Mouse (Mus musculus) CH12.LX (cell line): ENCODE results near the gene Podn. TPM values are rescaled to one million over a fixed set of nuclear protein-coding genes. Genes with fewer than 3 reads are reported as not detected.

Source experiments
- DNase-seq: peaks from one replicate; pipeline ENCODE4 v3.0.0-alpha.2; 2013; ENCODE audit errors: extremely low read depth
- H3K27ac ChIP-seq: 2 replicates; pipeline ENCODE4 v1.5.1; 2012; ENCODE audit warnings: low read depth, mild to moderate bottlenecking, control low read depth, moderate library complexity; ENCODE audit not compliant: insufficient read depth
- H3K27me3 ChIP-seq: replicated peaks from 2 replicates; pipeline ENCODE3; 2012; ENCODE audit warnings: inconsistent platforms
- H3K36me3 ChIP-seq, 2 experiments: replicated peaks in 1 of 2; 2 replicates each; pipeline versions ENCODE3 to v1.6.1; 2012; ENCODE audit warnings: inconsistent platforms in 1 of 2, low read length in 1 of 2, mild to moderate bottlenecking in 1 of 2, mixed read lengths in 1 of 2, moderate library complexity in 1 of 2; ENCODE audit not compliant: control insufficient read depth in 1 of 2, insufficient read depth in 1 of 2
- H3K4me1 ChIP-seq, 2 experiments: 2 replicates each; pipeline ENCODE4 v1.6.1; 2012; ENCODE audit warnings: inconsistent platforms in 1 of 2, moderate library complexity in 1 of 2; ENCODE audit not compliant: insufficient read depth in 2 of 2, control insufficient read depth in 1 of 2
- H3K4me2 ChIP-seq: 2 replicates; pipeline ENCODE4 v1.6.1; 2012; ENCODE audit warnings: low read depth, mild to moderate bottlenecking, control low read depth; ENCODE audit not compliant: poor library complexity, insufficient read depth, severe bottlenecking
- H3K4me3 ChIP-seq, 3 experiments: fragments of 150-350 bp in 1 of 3; sonication (generic) in 1 of 3; replicated peaks in 1 of 3; 2 replicates each; pipeline versions ENCODE3 to v1.5.1; 2011 to 2012; ENCODE audit warnings: low read depth in 2 of 3, low read length in 2 of 3, mild to moderate bottlenecking in 2 of 3, moderate library complexity in 2 of 3, control low read depth in 1 of 3, improper control_type of control experiment in 1 of 3, inconsistent platforms in 1 of 3, mixed read lengths in 1 of 3; ENCODE audit not compliant: poor library complexity in 1 of 3
- H3K79me2 ChIP-seq: replicated peaks from 2 replicates; pipeline ENCODE4 v1.6.1; 2012; ENCODE audit warnings: mild to moderate bottlenecking, moderate library complexity; ENCODE audit not compliant: control insufficient read depth, poor library complexity, insufficient read depth, severe bottlenecking; ENCODE audit errors: extremely low read depth
- H3K9ac ChIP-seq: 2 replicates; pipeline ENCODE4 v1.6.1; 2012; ENCODE audit warnings: low read depth, mild to moderate bottlenecking, control low read depth, moderate library complexity; ENCODE audit not compliant: insufficient read depth
- H3K9me3 ChIP-seq: replicated peaks from 2 replicates; pipeline ENCODE3; 2012; ENCODE audit warnings: low read length, inconsistent platforms, mixed read lengths
- BHLHE40 ChIP-seq: IDR thresholded peaks from 2 replicates; pipeline ENCODE4 v1.6.1; 2011; ENCODE audit warnings: mild to moderate bottlenecking, low read depth, low read length, improper control_type of control experiment
- CHD2 ChIP-seq: IDR thresholded peaks from 2 replicates; pipeline ENCODE4 v1.6.1; 2011; ENCODE audit warnings: low read length, improper control_type of control experiment
- EP300 ChIP-seq: IDR thresholded peaks from 2 replicates; pipeline ENCODE4 v1.6.1; 2011; ENCODE audit warnings: low read length, improper control_type of control experiment
- HCFC1 ChIP-seq: IDR thresholded peaks from 2 replicates; pipeline ENCODE4 v1.6.1; 2012; ENCODE audit warnings: low read depth, mild to moderate bottlenecking, inconsistent platforms, low read length, improper control_type of control experiment
- JUN ChIP-seq: IDR thresholded peaks from 2 replicates; pipeline ENCODE4 v1.6.1; 2011; ENCODE audit warnings: low read depth, mild to moderate bottlenecking, low read length, improper control_type of control experiment, moderate library complexity; ENCODE audit not compliant: insufficient read depth
- KAT2A ChIP-seq: IDR thresholded peaks from 2 replicates; pipeline ENCODE4 v1.6.1; 2012; ENCODE audit warnings: low read length, improper control_type of control experiment, inconsistent platforms; ENCODE audit not compliant: insufficient replicate concordance
- MAX ChIP-seq: IDR thresholded peaks from 2 replicates; pipeline ENCODE4 v1.6.1; 2011; ENCODE audit warnings: low read length, improper control_type of control experiment
- MAZ ChIP-seq: IDR thresholded peaks from 2 replicates; pipeline ENCODE4 v1.6.1; 2012; ENCODE audit warnings: low read depth, mild to moderate bottlenecking, inconsistent platforms, low read length, improper control_type of control experiment, moderate library complexity
- MEF2A ChIP-seq: IDR thresholded peaks from 2 replicates; pipeline ENCODE4 v1.6.1; 2014; ENCODE audit warnings: low read depth, mild to moderate bottlenecking, inconsistent platforms, low read length, improper control_type of control experiment, borderline replicate concordance
- MXI1 ChIP-seq: IDR thresholded peaks from 2 replicates; pipeline ENCODE4 v1.6.1; 2011; ENCODE audit warnings: mild to moderate bottlenecking, low read depth, low read length, improper control_type of control experiment
- MYC ChIP-seq: IDR thresholded peaks from 2 replicates; pipeline ENCODE4 v1.6.1; 2011; ENCODE audit warnings: low read depth, mild to moderate bottlenecking, improper control_type of control experiment, low read length
- PAX5 ChIP-seq: IDR thresholded peaks from 2 replicates; pipeline ENCODE4 v1.6.1; 2012; ENCODE audit warnings: low read length, inconsistent platforms, mixed read lengths
- POLR2AphosphoS2 ChIP-seq: IDR thresholded peaks from 2 replicates; pipeline ENCODE4 v1.6.1; 2011; ENCODE audit warnings: low read depth, low read length, improper control_type of control experiment
- RAD21 ChIP-seq: IDR thresholded peaks from 2 replicates; pipeline ENCODE4 v1.6.1; 2011; ENCODE audit warnings: low read depth, mild to moderate bottlenecking, low read length, improper control_type of control experiment, moderate library complexity
- RCOR1 ChIP-seq: conservative IDR thresholded peaks from 2 replicates; pipeline ENCODE4 v1.6.1; 2012; ENCODE audit warnings: low read depth, mild to moderate bottlenecking, inconsistent platforms, low read length, improper control_type of control experiment
- SIN3A ChIP-seq: IDR thresholded peaks from 2 replicates; pipeline ENCODE4 v1.6.1; 2012; ENCODE audit warnings: low read length, improper control_type of control experiment, inconsistent platforms
- SMC3 ChIP-seq: IDR thresholded peaks from 2 replicates; pipeline ENCODE4 v1.6.1; 2011; ENCODE audit warnings: low read depth, low read length, improper control_type of control experiment
- TCF12 ChIP-seq: IDR thresholded peaks from 2 replicates; pipeline ENCODE4 v1.6.1; 2014; ENCODE audit warnings: low read depth, mild to moderate bottlenecking, inconsistent platforms, low read length, improper control_type of control experiment
- UBTF ChIP-seq: IDR thresholded peaks from 2 replicates; pipeline ENCODE4 v1.6.1; 2012; ENCODE audit warnings: low read depth, mild to moderate bottlenecking, inconsistent platforms, low read length, improper control_type of control experiment, moderate library complexity
- USF1 ChIP-seq: IDR thresholded peaks from 2 replicates; pipeline ENCODE4 v1.6.1; 2014; ENCODE audit warnings: low read depth, mild to moderate bottlenecking, inconsistent platforms, low read length, improper control_type of control experiment
- ZKSCAN1 ChIP-seq: IDR thresholded peaks from 2 replicates; pipeline ENCODE4 v1.6.1; 2012; ENCODE audit warnings: low read depth, inconsistent platforms, low read length, improper control_type of control experiment, borderline replicate concordance
- ZMIZ1 ChIP-seq: IDR thresholded peaks from 2 replicates; pipeline ENCODE4 v1.6.1; 2012; ENCODE audit warnings: low read depth, mild to moderate bottlenecking, inconsistent platforms, low read length, improper control_type of control experiment
- dilution Hi-C: fragments of 300-500 bp; cut with MboI; formaldehyde crosslinking; loops from 2 replicates; pipeline ENCODE4 v1.14.3; 2020; ENCODE audit warnings: low sequenced_read_pairs; ENCODE audit not compliant: extremely low pct_unique_long_range_greater_than_20kb, extremely low pct_ligation_motif_present
- in situ Hi-C: fragments of 300-500 bp; cut with MboI; formaldehyde crosslinking; loops from 3 replicates; pipeline ENCODE4 v1.14.3; 2019; ENCODE audit warnings: low sequenced_read_pairs, low pct_ligation_motif_present, low pct_unique_long_range_greater_than_20kb, mixed read lengths
- polyA plus RNA-seq: library from polyadenylated mRNA; unstranded; fragments of >175 nt; gene quantifications from 2 replicates; pipeline ENCODE4 v1.2.1, GENCODE M21; 2012; ENCODE audit warnings: low read depth; ENCODE audit not compliant: insufficient read length
- total RNA-seq, 2 experiments: library from RNA; depleted of rRNA; stranded (reverse); fragments of 300-350 nt in 1 of 2; fragments of >200 nt in 1 of 2; gene quantifications; 2 replicates each; pipeline ENCODE4 v1.2.3; 2012 to 2014

The Podn gene
- total and polyA plus RNA-seq, 3 experiments = 0.04 TPM; not detected in 2

DNA sequence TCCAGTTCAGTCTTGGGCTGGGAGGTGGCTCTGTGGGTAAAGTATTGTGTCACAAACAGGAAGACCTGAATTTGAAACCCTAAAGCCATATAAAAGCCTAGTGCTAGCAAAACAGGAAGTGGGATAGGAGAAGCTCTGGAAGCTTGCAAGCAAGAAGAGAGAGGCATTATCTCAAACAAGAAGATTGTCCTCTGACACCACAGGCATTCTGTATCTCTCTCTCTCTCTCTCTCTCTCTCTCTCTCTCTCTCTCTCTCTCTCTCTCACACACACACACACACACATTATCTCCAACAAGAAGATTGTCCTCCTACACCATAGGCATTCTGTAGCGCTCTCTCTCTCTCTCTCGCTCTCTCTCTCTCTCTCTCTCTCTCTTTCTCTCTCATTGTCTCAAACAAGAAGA is 13.8 kb downstream of the Podn start:
- Histone ChIP-seq H3K9ac (no peak overlapping the region), H3K79me2 (no peaks in the 10 kb centered on the region), H3K4me3 (no peak overlapping the region), H3K36me3 (peaks cover 3 to 58% of the 10 kb centered on the region in 2 experiments), H3K4me1 (peaks cover 0 to 9% of the 10 kb centered on the region in 2 experiments; a peak in 2 of 4 replicates), H3K9me3 (peaks cover 2% of the 10 kb centered on the region), H3K27me3 (no peaks in the 10 kb centered on the region), H3K4me2 (no peak overlapping the region), H3K27ac (no peak overlapping the region)
- no peak for DNase-seq
- in situ Hi-C loops (no loop called here), dilution Hi-C loops (no loop called here)
- no peak for TF ChIP-seq CHD2
- no peak for TF ChIP-seq BHLHE40
- TF ChIP-seq MYC = no peak
- no peak for TF ChIP-seq EP300
- no peak for TF ChIP-seq ZKSCAN1
- TF ChIP-seq PAX5 = no peak
- TF ChIP-seq MAX = no peak
- TF ChIP-seq SMC3 = no peak
- TF ChIP-seq ZMIZ1 = no peak
- TF ChIP-seq MAZ = no peak
- no peak for TF ChIP-seq JUN
- no peak for TF ChIP-seq KAT2A
- TF ChIP-seq RAD21 = no peak
- no peak for TF ChIP-seq HCFC1
- TF ChIP-seq MEF2A = no peak
- TF ChIP-seq USF1 = no peak

DNA sequence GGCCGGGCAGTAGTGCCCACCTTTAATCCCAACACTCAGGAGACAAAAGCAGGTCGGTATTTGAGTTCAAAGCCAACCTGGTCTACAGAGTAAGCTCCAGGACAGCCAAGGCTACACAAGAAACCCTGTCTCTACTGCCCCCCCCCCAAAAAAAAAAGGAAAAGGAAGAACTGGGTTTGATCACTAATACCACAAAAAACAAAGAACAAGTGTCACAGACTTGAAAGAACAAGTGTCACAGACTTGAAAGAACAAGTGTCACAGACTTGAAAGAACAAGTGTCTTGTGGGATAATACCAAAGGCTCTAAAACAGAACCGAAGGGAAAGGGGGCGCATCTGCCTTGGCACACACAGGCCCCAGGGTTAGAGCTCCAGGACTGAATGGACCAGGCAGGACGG is 15.4 kb downstream of the Podn start:
- Histone ChIP-seq H3K36me3 (peaks cover 3 to 56% of the 10 kb centered on the region in 2 experiments), H3K9me3 (peaks cover 2% of the 10 kb centered on the region), H3K27me3 (no peaks in the 10 kb centered on the region), H3K27ac (no peak overlapping the region), H3K4me3 (no peak overlapping the region), H3K9ac (no peak overlapping the region), H3K4me2 (no peak overlapping the region), H3K79me2 (no peaks in the 10 kb centered on the region), H3K4me1 (peaks cover 0 to 9% of the 10 kb centered on the region in 2 experiments; a peak in 2 of 4 replicates)
- dilution Hi-C loops = no loop called here
- TF ChIP-seq TCF12 = no peak
- TF ChIP-seq MXI1 = no peak
- TF ChIP-seq SIN3A = no peak
- no peak for TF ChIP-seq EP300
- TF ChIP-seq POLR2AphosphoS2 = no peak
- TF ChIP-seq ZKSCAN1 = no peak
- TF ChIP-seq UBTF = no peak
- TF ChIP-seq RCOR1 = no peak
- DNase-seq = no peak
- in situ Hi-C loops = no loop called here
